Mouse (Mus musculus) thymus, adult 2 months (tissue): ENCODE data around the gene Fam186b. TPM values are rescaled to one million over a fixed set of nuclear protein-coding genes. Genes with fewer than 3 reads are reported as not detected.

Source experiments
- DNase-seq: peaks from one replicate; pipeline ENCODE4 v3.0.0; 2021
- H3K27ac ChIP-seq: fragments of 200-500 bp; 2 replicates; pipeline ENCODE4 v1.5.1; 2012; ENCODE audit warnings: low read length, control low read depth; ENCODE audit not compliant: control insufficient read depth, insufficient read depth
- H3K27me3 ChIP-seq: fragments of 200-500 bp; 2 replicates; pipeline ENCODE4 v1.6.1; 2012; ENCODE audit warnings: mild to moderate bottlenecking, low read length, moderate library complexity, mixed read lengths; ENCODE audit not compliant: control insufficient read depth, insufficient read depth
- H3K36me3 ChIP-seq: fragments of 200-500 bp; 2 replicates; pipeline ENCODE4 v1.6.1; 2012; ENCODE audit warnings: mild to moderate bottlenecking, low read length, moderate library complexity; ENCODE audit not compliant: control insufficient read depth, insufficient read depth
- H3K4me1 ChIP-seq: fragments of 200-500 bp; replicated peaks from 2 replicates; pipeline ENCODE4 v1.6.1; 2012; ENCODE audit warnings: low read length; ENCODE audit not compliant: control insufficient read depth, insufficient read depth
- H3K4me3 ChIP-seq: fragments of 200-500 bp; 2 replicates; pipeline ENCODE4 v1.5.1; 2012; ENCODE audit warnings: mild to moderate bottlenecking, low read length, control low read depth, moderate library complexity; ENCODE audit not compliant: control insufficient read depth, insufficient read depth
- CTCF ChIP-seq: fragments of 200-500 bp; IDR thresholded peaks from 2 replicates; pipeline ENCODE4 v1.5.1; 2012; ENCODE audit warnings: mild to moderate bottlenecking, control low read depth, low read length, moderate library complexity, borderline replicate concordance; ENCODE audit not compliant: control insufficient read depth, poor library complexity, insufficient read depth; ENCODE audit errors: extremely low read depth
- POLR2A ChIP-seq: fragments of 200-500 bp; IDR thresholded peaks from 2 replicates; pipeline ENCODE4 v1.6.1; 2012; ENCODE audit warnings: mild to moderate bottlenecking, low read length, control low read depth, moderate library complexity; ENCODE audit not compliant: control insufficient read depth, poor library complexity, insufficient read depth; ENCODE audit errors: extremely low read depth
- WGBS: fragments of 180-500 bp; shearing (Covaris S2); methylation state at CpG from one replicate; pipeline ENCODE4 v1.1.7; 2018; 5-methylcytosine and 5-hydroxymethylcytosine counted together
- polyA plus RNA-seq: library from polyadenylated mRNA; depleted of rRNA; stranded (reverse); fragments of >200 nt; gene quantifications from 2 replicates; pipeline ENCODE4 v1.2.3, GENCODE M21; 2012; rRNA removed

Gene Fam186b
- 0.04 and 0.11 TPM in 2 replicates for polyA plus RNA-seq

- Histone ChIP-seq H3K27ac (no peak within 1 kb of the TSS), H3K36me3 (no peaks in the 10 kb centered on the region), H3K4me3 (peak within 1 kb of the TSS; percentile 52), H3K4me1 (peaks cover 3% of the 10 kb centered on the region; the same call in 1 of the 2 replicates), H3K27me3 (no peaks in the 10 kb centered on the region)
- 14% methylated on average over 14 of the region's 17 CpGs for WGBS
- no peak for TF ChIP-seq POLR2A
- no peak for TF ChIP-seq CTCF
- peak; percentile 36 for DNase-seq
Observed at GRCm38 (mm10) chr15:99295484-99295981, at the start of gene Fam186b. TSS of gene Fam186b (minus strand) at chr15:99295888.

DNA sequence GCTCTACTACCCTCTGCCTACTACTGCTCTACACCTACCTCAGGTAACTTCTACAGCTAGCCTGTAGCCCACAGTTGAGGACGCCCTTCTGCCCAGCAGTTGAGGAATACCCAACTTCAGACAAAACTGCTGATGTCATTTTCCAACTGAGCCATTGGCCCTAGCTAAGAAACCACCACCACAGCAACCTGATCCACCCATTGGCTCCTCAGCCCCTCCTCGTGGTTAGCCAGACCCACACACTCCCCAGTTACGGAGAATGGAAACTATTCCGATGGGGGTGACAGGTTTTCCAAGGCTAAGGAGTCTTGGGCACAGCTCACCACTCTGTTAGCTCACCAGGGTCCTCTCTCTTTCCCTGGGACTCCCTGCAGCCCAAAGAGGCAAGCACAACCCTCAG, 49.3 kb upstream of the Fam186b start:
- no peak for TF ChIP-seq CTCF
- TF ChIP-seq POLR2A = no peak
- Histone ChIP-seq H3K27me3 (no peaks in the 10 kb centered on the region), H3K27ac (no peak overlapping the region), H3K36me3 (no peaks in the 10 kb centered on the region), H3K4me1 (peaks cover 43% of the 10 kb centered on the region), H3K4me3 (no peak overlapping the region)
- 38% methylated on average over 4 of the region's 4 CpGs for WGBS
- DNase-seq = no peak

DNA sequence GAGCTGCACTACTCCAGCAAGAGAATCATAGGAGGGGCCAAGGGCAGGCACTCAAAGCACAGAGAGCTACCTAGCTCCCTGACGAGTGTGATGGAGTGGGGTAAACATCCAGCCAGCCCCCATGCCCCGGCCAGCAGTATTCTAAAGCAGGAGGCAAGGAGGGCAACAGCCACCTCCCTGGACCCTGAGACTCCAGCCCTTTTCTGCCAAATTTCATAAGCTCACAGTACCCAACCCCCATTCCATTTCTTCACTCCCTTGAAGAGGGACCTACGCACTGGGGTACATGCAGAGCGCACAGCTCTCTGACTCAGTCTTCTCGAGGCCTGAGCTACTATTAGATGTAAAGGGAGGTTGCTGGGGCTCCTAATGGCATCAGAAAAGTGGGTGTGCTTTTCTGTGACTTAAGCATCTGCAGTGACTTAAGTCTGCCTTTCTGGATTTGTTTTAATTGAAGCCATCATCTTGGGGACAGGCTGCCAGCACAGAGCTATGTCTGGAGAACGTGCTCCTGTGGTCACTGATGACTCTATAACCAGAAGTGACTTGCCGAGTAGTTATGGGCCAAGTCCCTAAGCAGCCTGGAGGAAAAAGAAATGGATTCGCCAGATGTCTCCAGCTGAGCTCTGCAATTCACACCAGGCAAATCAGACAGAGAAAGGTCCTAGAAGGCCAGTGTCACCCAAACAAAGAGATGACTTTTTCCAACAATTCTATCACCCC, 48.6 kb upstream of the Fam186b start:
- no peaks in the 10 kb centered on the region for H3K27me3 ChIP-seq
- TF ChIP-seq POLR2A (no peak), CTCF (no peak)
- DNase-seq = no peak
- no peak overlapping the region for H3K27ac ChIP-seq
- WGBS = 88% methylated on average over 8 of the region's 8 CpGs
- peaks cover 47% of the 10 kb centered on the region for H3K4me1 ChIP-seq
- no peaks in the 10 kb centered on the region for H3K36me3 ChIP-seq
- no peak overlapping the region for H3K4me3 ChIP-seq

GRCm38 (mm10) chr15:99343414-99344147, 47.9 kb upstream of the Fam186b start:
- H3K4me3 ChIP-seq = no peak overlapping the region
- peaks cover 50% of the 10 kb centered on the region for H3K4me1 ChIP-seq
- H3K36me3 ChIP-seq = no peaks in the 10 kb centered on the region
- H3K27me3 ChIP-seq = no peaks in the 10 kb centered on the region
- 87% methylated on average over 5 of the region's 5 CpGs for WGBS
- no peak overlapping the region for H3K27ac ChIP-seq
- DNase-seq = no peak
- TF ChIP-seq CTCF (no peak), POLR2A (no peak)

DNA sequence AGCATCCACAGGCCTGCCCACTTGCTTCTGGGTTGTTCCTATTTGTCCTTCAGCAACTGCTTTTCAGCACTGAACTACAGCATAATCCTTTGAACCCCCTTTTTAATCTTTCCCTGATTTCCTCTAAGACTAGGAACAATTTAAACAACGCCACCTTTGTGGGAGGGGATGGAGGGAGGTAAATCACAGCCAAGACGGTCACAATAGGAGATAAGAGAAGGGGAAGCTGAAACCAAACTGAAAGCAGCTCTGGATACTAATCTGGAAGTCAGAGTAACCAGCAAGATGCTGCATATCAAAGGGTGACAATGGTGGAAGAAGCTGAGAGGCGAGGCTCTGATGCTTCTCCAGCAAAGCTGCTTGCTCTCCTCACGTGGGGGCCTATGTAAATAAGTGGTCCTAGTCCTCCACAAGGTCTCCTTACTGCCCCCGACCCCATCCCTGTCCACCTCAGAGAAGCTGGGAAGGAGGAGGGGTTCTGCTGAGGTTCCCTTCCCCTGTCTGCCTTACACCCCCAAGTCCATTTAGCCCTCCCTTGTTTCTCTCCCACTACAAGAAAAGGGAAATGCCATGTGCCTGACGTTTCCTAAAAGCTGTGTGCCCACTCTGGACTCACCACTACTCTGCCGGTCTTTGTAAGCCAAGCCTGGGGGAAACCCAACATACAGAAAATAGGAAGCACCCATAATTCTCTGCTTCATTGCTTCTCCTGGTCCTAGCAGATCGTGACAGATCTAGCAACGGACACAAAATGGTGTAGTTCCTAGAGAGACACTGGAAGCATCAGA, 46.7 kb upstream of the Fam186b start:
- no peaks in the 10 kb centered on the region for H3K36me3 ChIP-seq
- H3K27ac ChIP-seq = no peak overlapping the region
- peaks cover 61% of the 10 kb centered on the region for H3K4me1 ChIP-seq
- WGBS = 56% methylated on average over 9 of the region's 9 CpGs
- no peak overlapping the region for H3K4me3 ChIP-seq
- TF ChIP-seq CTCF (no peak), POLR2A (no peak)
- DNase-seq = no peak
- no peaks in the 10 kb centered on the region for H3K27me3 ChIP-seq

DNA sequence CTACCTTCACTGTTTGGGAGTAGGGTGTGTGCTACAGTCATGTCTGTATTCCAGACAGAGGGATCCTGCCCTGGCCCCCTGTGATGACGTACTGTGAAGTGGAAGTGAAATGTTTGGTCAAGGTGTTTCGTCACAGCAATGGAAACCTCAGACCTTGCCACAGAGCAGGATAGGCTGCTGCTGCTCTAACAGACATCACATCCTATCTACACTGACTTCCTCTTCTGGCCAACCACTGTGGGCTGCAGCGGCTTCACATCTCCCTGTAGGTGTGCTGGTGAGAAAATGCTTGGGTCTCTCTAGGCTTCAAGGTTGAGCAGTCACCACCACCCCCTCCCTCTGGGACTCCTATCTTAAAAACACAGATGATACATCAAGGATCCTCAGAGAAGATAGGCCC, 45.4 kb upstream of the Fam186b start:
- Histone ChIP-seq H3K27ac (peak overlapping the region; percentile 45), H3K4me1 (peaks cover 70% of the 10 kb centered on the region), H3K4me3 (no peak overlapping the region)

More for the DNA sequence above, 45.4 kb upstream of the Fam186b start:
- peak; percentile 72 for DNase-seq
- no peaks in the 10 kb centered on the region for H3K27me3 ChIP-seq
- no peaks in the 10 kb centered on the region for H3K36me3 ChIP-seq
- TF ChIP-seq CTCF (no peak), POLR2A (no peak)
- WGBS = 4% methylated on average over 3 of the region's 3 CpGs
